Mouse (Mus musculus): ENCODE measurements around the gene Batf.

DNA sequence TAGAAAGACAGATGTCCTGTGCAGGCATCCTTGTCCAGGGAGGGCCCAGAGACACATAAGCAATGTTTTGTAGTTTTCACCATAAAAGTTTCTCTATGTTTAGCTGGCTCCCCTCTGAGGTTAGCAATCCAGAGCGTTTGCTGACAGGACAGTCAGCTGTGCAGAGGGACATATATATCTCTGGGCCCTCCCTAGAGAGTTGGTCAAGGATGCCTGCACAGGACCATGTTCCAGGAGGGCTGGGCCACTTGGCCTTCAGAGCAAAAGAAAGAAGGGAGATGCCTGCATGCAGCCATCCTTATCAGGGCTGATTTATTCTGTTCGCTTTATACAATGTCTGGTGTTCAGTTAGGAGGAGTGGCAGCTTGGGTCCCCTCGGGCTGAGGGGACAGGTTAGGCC, 70.0 kb downstream of the Batf start:
- TF ChIP-seq CTCF (IDR thresholded peaks at IDR 0.05; ENCODE audit: low read depth) (no peak), EP300 (IDR thresholded peaks at IDR 0.05; ENCODE audit: low read depth) (no peak)

All from liver, embryonic 14.5 days (tissue).